Mouse (Mus musculus): Measurements from ENCODE around the gene Ttc7. TPM values are rescaled to one million over a fixed set of nuclear protein-coding genes. Genes with fewer than 3 reads are reported as not detected.
A peak's percentile ranks its signal among the peaks of the same experiment; 100 is the strongest.

Ttc7 gene
- total RNA-seq, 2 experiments from 2014 or later: 11.7 to 13.7 TPM

DNA sequence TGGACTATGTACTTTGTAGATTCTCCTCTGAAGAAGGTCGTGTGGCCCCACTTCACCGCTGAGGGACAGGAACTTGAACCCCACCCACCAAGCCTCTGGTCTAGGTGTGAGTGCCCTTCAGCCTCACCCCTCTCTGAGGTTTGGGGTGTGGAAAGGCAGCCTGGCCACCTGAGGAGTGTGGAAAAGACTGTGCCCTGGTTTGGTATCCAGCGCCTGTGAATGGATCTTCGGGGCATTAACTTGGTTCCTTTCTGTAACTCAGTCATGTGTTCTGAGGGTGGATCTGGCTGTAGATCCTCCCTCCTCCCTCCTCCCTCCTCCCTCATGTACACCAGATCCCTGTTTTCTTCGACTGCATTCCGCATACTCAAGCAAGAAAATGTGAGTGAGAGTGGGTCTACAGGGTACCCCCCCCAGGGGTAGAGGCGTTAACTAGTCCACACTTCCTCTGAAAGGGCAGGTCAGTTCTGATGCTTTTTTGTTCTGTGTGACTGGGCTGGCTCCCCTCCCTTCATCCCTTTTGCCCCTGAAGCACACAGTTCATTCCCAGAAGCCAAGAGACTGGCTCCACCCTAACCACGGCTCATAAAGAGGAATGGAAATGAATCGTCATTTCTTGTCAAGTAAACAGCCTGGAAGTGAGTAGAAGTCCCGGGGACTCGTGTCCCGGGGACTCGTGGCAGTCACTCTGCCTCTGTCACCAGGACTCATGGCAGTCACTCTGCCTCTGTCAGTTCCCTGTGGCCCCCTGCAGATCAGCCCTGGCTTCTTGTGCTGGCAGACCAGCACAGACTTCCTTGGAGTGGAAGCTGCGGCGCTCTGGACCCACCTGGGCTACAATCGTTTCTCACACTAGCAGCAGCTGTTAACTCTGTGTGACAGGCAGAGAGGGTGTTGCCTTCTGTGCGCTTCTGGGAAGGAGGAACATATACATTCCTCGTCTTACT is 30.5 kb downstream of the Ttc7 start:
- DNase-seq: no peak

DNA sequence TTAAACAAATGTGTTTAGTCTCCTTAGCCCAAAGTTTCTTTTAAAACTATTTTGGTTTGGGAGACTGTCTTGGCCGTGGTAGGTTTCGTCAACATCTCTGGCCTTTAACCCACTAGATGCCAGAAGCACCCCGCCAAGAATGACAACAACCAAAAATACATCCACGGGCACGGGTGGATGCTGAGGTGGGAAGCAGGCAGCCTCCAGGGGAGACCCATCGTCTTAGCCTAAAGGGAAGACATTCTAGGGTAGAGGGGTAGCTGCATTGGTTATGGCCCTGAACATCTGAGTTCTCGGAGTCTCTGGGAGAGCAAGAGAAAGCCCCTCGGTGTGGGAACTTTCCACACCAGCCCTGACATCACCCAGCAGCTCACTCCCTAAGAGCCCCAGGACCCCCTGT is 31.4 kb downstream of the Ttc7 start:
- DNase-seq: no peak

DNA sequence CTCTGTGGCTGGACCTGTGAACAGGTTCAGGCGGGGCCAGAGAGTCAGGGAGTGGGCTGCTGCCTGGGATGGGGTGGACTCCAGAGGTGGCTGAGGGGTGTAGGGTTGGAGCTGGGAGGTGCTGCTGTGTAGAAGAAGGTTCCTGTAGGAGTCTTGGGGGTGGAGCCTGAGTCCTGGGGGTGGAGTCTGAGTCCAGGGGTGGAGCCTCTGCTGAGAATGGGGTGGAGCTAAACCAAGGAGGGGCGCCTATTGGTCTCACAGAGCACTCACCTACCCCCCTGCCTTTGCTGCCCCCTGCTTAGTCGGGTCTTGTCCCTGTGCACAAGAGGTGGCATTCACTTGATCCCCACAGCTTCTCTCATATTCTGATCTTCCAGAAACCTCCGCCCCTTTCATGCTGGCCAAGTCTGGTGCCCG is 31.9 kb downstream of the Ttc7 start:
- DNase-seq: peak; percentile 42

DNA sequence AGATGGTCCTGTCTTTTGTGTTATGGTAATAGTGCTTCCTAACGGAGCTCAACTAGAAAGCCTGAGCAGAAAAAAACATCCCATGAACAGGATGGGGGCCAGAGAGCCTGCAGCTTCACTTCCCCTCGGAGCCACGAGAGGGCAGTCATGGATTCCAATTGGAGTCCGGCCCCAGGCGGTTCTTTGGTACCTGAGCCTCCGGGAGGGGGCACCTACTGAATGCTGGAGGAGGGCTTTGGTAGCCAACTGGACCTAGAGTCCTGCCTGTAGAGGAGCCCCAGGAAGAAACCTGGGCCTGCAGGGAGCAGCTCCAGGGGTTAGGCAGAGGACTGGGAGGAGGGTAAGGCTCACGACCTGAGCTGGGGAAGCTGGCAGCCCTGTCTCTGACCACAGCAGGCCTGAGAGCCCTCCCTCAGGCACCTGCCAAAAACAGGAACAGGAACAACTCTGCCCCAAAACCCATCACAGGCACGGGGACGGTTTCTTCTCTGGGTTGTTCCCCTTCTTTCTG is 32.4 kb downstream of the Ttc7 start:
- DNase-seq: peak; percentile 96

GRCm38 (mm10) chr17:87315891-87316763 is 33.4 kb downstream of the Ttc7 start:
- no peak for DNase-seq

DNA sequence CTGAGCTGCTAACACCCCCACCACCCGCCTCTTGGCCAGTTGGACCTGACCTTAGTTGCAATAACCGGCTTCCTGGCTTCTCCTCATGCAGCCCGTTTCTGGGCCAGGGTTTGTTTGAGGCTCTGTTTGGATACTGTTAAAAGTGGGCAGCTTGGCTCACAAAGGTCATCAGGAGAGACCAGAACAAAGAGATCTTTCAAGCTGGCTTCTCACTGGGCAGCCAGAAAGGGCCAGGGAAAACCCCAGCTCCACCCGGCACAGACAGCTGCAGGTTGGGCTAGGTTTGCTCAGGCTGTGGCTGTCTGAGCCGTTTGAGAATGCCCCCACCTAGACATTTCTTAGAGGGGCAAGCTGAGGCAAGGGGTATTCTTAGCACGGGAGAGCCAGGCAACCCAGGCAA is 34.6 kb downstream of the Ttc7 start:
- DNase-seq: peak; percentile 37

GRCm38 (mm10) chr17:87317947-87318346 is 35.3 kb downstream of the Ttc7 start:
- DNase-seq: peak; percentile 41

DNA sequence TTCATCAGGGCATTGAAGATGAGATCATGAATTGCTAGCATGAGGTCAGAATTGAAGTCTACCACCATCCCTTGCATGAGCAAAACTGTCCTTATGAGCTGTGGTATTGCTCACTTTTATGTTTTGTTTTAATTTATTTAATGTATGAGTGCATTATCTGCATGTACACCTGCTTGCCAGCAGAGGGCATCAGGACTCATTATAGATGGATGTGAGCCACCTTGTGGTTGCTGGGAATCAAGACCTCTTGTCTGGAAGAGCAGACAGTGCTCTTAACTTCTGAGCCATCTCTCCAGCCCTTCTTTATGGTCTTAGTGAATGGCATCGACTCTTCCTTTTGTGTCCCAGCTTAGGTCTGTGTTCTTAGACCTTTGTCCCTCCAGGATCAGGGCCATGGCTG is 39.0 kb downstream of the Ttc7 start:
- DNase-seq: no peak

DNA sequence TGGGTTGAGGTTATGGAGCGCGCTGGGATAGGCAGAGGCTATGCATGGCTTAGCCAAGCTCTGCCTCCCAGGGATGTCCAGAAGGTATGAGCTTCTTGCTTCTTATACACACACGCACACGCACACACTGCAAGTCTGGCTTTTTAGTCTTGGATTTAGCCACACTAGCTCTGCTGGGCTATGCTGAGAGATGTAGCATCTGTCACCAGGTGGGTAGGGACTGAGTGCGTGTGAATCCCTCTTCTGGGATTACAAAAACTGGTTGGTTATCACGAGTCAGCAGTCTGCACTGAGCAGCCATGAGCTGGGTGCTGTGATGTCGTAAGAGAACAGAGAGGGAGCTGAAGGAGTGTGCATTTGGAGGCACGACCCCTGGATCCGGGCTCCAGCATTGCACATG is 40.5 kb downstream of the Ttc7 start:
- no peak for DNase-seq

DNA sequence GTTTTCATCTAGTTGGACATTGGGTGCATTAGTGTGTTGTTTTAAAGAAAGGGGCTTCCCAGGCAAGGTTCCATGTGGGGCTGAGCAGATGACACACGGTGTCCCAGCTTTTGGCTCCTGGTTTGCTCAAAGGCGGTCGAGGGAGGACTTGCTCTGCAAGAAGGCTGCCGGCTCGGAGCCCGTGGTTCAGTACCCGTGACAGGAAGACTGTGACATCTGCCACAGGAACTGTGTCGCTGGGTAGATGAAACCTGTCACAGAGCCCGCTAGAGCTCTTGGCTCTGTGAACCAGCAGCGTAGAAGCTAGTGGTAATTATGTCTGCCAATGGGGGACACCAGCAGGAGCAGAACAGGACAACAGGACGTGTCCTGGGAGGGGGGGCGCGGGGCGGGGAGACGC is 42.8 kb downstream of the Ttc7 start:
- DNase-seq: no peak

DNA sequence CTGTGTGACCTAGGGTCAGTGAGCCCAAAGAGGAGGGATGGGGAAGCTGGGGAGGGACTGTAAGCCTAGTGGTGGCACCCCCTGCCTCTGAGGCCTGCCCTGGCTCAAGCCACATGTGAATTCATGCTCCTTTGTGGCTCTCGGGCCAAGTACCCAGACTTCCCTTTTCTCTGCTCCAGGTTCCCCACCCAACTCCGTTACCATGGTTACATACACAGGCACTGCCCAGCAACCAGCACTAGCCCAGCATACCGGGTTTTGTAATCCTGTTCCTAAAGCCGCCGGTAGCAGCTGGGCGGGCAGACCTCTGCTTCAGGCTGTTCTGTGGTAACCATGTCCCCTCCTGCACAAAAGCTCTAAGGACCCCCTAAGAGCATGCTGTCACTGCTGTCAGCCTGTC is 44.3 kb downstream of the Ttc7 start:
- no peak for DNase-seq

- DNase-seq: no peak
Measured at GRCm38 (mm10) chr17:87327645-87328044, 45.0 kb downstream of the Ttc7 start.

DNA sequence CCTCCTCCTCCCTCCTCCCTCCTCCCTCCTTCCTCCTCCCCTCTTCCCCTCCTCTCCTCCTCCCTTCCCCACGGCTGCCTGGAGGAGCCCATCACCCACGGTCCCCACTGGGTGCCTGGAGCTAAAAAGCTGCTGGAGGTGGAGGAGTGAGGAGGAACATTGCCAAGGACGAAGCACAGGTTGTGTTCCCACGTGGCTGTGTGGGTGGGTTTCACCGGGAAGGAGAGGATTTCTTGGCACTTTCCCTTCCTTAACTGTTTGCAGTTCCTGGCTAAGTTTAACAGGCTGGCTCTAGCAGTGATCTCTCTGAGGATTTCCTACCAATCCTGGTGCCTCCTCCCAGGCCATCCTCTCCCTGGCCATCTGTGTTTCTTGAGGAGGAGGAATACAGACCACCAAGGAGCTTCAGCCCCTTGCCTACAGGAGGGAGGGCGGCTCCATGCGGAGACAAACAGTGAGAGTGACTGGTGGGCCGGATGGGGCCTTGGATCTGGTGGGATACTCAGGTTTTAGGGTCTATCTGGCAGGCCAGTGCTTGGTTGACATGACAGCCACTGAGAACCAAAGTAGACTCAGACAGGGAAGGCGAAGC is 45.6 kb downstream of the Ttc7 start:
- no peak for DNase-seq

DNA sequence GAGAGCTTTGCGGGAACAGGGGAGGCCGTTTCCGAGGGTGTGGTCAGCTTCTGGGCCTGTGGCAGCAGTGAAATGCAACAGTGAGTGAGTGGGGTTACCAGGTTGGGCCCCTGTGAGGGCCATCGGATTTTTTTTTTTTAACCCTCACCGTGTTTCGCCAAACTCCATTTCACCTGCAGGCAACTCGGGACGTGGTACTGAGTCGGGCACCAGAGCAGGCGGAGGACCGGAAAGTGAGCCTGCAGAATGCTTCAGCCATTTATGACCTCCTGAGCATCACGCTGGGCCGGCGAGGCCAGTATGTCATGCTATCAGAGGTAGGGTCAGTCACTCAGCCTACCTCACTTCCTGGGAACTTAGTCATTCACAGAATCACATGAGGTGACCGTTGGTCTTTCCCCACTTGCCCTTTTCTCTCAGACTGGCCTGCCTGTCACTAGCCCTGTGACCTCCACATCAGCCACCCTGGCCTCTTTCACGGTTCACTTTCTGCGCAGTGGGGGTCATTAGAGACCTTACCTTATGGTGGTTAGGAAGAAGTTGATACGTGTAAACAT is 46.5 kb downstream of the Ttc7 start:
- DNase-seq: no peak

- no peak for DNase-seq
Measured at GRCm38 (mm10) chr17:87330250-87330920, 47.7 kb downstream of the Ttc7 start.

GRCm38 (mm10) chr17:87330921-87331291 is 48.2 kb downstream of the Ttc7 start:
- peak; percentile 30 for DNase-seq

DNA sequence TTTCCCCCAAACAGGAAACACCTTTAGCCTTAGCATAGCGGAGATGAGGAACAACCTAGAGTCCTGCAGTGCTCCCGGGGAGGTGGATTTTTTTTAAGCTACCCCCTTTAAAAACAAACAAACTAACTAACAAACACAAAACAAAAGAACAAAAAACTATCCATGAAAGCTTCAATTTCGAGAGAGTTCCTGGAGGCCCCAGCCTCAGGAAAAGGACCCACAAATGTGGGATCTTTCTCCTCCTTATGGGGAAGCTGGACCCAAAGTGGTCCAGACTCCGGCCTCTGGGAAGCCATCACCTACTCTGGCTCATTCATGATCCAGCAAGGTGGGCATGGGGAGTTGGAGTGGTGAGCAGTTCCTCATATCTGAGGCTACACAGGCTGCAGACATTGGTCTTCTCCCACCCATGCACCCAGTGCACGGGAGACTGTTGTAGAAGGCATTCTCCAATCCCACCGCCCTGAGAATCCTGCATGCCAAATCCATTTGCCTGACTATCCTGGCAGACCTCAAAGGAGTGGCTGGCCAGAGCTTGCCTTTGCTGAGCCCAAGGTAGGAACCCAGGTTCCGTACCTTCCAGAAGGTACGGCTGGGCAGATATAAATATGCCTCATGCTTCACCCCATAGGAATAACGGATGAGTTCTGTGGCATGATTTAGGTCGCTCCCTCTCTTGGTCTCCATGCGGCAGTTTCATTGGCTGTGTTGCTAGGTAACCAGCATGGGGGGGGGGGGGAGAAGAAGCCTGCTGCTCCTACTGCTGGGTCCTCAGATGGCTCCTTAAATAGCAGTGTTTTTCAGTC is 48.9 kb downstream of the Ttc7 start:
- no peak for DNase-seq

GRCm38 (mm10) chr17:87332142-87332815 is 49.6 kb downstream of the Ttc7 start:
- DNase-seq: no peak

GRCm38 (mm10) chr17:87332887-87333286 is 50.2 kb downstream of the Ttc7 start:
- no peak for DNase-seq

DNA sequence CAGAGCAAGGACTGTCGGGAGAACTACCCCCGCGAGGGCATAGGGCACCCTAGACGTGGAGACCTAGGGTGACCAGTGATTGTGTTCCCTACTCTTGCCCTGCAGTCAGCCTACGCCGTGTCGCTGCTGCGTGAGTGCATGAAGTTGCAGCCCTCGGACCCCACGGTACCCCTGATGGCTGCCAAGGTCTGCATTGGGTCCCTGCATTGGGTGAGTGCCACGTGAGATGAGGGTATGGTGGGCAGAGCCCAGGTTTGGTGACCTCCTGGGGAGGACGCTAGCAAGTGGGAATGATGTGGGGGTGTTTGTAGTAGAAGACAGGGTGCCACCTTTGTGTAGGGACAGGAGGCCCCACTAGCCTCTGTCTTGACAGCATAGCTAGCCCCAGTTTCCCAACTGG is 51.5 kb downstream of the Ttc7 start:
- DNase-seq: no peak

All from adrenal gland, postnatal 10 days (tissue).